Mouse (Mus musculus) 416B (cell line): ENCODE data around the gene Tnik.

Experiments
- DNase-seq: peaks from one replicate; pipeline ENCODE4 v3.0.0; 2011; ENCODE audit warnings: low read depth

The Tnik gene

GRCm38 (mm10) chr3:28544345-28544869 is 281.4 kb downstream of the Tnik start:
- no peak for DNase-seq

GRCm38 (mm10) chr3:28547965-28548730 is 285.1 kb downstream of the Tnik start:
- no peak for DNase-seq

- DNase-seq, result no peak
Observed at GRCm38 (mm10) chr3:28549391-28549790, 286.4 kb downstream of the Tnik start.

- no peak for DNase-seq
Observed at GRCm38 (mm10) chr3:28550497-28551093, 287.6 kb downstream of the Tnik start.

- no peak for DNase-seq
Observed at GRCm38 (mm10) chr3:28551756-28552155, 288.7 kb downstream of the Tnik start.

DNA sequence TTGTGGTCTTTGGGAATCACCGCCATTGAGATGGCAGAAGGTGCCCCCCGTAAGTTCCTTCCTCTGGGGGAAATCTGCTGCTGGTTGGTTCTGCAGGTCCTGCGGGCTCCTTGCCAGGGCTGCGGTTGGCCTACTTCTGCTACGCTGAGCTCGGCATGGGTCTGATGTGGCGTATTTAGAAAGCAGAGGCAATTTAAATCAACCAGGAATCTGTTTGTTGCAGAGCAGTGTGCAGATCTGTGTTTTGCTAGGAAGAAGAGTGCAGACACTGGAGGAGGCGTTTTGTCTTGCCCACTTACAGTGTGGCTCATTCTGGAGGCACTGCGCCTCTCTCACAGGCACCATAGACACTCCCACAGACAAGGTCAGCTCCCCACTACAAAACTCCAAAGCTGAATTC is 291.9 kb downstream of the Tnik start:
- peak; percentile 74 for DNase-seq

- no peak for DNase-seq
Observed at GRCm38 (mm10) chr3:28555795-28556570, 293.0 kb downstream of the Tnik start.

DNA sequence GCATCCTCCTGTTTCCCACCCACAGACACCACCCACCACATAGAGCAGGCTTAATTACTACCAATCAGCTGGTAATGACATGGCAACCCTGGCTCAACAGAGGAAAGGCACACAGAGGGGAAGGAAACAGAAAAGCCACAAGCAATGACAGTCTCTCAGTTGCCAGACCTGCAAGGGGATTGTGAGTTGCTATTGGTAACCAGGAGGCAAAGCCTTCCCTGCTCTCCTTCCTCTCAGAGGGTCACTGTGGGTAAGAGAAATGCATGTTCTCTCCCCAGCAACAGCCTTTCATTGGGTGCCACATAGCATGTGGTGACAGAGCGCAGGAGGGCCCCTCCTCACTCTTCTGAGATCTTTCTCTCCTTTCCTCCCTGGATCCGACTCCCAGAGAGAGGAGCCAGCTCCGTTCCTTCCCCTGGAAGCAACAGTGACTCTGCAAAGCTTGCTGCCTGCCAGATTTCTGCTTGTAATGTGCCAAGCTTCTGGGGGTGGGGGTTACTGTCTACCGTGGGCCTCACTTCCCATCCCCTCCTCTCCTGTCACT is 295.4 kb downstream of the Tnik start:
- DNase-seq, result peak; percentile 85

DNA sequence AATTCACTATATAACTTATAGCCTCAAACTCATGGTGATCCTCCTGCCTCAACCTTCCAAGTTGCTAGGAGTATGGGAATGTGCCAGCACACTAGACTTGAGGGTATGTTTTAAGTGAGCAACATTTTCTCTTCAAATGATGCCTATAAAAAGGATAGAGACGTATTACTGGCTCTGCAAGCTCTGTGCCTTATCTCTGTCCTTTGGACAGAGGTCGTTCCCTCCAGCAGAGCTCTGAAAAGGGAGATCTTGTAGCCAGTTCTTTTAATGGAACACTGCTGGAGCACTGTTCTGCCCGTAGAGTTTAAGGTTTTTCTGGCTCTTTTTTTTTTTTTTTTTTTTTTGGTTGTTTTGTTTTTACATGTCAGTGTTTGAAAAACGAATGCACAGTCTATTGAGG is 298.4 kb downstream of the Tnik start:
- no peak for DNase-seq

DNA sequence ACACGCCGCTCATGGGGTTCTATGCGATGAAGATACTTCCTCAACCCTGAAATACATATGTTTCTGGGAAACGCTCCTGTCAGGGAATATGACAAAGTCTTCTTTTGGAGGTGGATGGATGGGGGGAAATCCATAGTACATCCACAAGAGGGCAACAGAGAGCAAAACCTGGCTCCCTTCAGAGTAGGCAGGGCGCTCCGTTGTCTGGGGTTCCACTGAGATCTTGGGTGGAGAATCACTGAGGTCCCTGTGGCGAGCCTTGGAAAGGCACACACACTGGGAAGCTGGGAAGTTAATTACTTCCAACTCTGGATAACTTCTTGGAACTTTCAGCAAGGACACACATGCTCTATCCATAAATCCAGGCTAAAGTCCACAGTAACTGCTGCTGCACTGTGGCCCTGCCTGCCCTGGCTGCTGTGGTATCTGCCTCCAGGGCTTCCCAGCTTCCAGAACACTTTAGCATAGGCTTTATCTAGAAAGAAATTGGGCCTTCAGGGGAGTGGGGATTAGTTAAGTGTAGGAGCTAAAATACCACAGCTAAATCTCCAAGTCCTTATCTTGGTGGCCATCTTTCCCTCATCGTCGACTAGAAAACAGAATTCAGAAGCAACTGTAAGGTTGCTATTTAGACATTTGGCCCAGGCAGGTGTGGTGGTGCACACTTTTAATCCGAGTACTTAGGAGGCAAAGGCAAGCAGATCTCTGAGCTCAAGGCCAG is 299.8 kb downstream of the Tnik start:
- DNase-seq, result peak; percentile 20

DNA sequence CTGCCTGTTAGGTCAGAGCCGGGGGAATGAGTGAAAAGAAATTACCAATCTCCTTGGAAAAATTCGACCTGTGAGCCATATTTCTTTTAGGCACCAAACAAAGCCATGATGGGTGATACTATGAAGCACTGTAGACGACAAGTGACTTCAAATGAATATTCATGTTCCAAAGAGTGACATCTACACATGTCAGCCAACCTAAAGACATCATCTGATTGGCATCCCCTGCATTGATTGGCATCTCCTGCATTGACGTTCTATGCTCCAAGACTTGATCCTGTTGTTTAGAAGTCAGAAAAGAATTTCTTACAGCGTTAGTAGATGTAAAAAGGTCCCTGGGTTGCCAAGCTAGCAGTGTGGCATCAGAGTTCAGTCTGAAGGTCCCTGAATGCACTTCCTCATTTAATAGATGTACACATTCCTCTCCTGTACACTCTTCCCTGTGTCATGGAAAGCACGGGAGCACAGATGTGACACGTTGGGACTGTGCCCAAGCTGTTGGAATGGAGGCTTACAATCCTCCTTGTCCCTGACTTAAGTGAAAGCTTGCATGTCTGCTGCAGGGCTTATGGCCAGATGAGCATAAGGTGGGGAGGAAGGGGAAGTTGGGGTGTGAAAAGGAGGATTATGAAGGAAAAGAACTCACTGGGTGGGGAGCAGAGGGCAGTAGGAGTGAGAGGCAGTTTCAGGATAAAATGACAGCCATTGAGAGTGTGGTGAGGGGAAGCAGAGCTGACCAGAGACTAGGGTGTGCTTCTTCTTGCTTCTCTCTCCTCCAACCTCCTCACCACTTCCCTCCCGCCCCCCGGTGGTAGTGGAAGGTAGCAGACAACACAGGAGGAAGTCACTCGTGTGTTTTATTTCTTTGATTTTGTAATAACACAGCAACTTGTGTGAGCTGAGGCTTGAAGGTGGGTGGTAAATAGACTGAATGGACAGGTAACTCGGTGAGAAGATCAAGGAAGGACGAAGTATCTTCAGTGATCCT is 301.6 kb downstream of the Tnik start:
- peak; percentile 27 for DNase-seq

GRCm38 (mm10) chr3:28577301-28577700 is 314.3 kb downstream of the Tnik start:
- peak; percentile 11 for DNase-seq

GRCm38 (mm10) chr3:28578950-28579615 is 316.1 kb downstream of the Tnik start:
- no peak for DNase-seq

DNA sequence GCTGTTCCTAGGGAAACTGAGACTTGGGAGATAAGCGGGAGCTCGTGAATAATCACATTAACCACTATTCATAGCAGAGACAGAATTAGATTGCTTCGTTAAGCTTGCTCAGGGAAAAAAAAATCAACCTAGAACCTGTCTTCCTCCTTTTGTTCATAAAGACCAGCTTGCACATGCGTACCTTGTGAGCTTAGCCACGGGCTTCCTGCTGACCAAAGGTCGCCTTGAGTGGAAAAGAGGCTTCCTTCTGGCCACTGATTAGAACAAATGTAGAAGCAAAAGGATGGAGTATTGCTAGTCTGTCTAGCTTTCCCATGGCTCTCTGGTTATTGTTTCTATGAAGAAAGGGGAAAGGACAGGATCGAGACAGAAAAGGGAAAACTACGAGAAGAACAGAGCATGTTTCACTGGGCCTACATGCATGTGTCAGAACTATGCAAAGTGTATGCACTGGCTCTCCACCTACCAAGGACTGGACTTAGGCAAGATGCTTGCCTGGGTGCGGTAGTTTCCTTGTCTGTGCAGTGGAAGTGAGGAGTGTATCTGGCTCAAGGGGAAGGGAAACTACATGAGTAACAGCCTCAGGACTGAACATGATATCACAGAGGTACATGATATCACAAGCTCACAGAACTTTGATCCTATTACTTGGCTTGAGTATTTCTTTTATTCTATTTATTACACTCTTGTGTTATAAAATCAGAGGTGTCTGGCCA is 322.9 kb downstream of the Tnik start:
- no peak for DNase-seq

- no peak for DNase-seq
Observed at GRCm38 (mm10) chr3:28587808-28588207, 324.8 kb downstream of the Tnik start.

- no peak for DNase-seq
Observed at GRCm38 (mm10) chr3:28591345-28591744, 328.3 kb downstream of the Tnik start.

GRCm38 (mm10) chr3:28593922-28594321 is 330.9 kb downstream of the Tnik start:
- DNase-seq, result no peak

DNA sequence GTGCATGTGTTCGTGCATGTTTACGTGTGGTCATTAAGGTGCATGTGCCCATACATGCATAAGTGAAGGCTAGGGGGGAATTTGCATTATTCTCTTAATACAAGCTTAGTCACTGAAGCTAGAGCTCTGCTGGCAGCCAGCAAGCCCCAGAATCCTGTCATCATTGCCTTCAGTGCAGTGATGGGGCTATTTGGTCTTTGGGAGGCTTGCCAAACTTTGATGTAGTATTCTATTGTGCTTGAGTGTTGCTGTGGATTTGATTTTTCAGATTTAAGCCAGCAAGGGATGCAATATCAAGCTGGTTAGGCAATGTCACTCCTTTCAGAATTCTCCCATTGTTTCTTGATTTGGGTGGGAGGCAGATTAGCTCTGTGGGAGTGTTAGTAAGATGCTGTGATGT is 336.5 kb downstream of the Tnik start:
- DNase-seq, result no peak

DNA sequence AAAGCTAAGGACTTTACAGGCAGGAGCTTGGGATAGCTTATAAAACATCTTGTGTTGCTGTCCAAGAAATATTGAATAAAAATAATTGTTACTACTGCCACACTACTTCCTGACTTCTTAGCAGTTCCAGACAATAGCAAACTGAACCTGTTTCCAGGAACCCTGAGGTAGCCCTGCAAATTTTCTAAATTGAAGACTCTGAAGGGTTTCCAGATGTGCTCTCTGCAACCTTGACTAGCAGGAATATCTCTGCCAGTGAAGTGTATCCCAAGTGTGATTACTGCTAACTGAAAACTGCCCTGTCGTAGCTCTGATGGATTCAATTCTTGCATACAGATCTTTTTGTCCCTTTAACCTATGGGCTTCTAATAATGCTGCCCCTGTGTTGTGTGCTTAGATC is 343.7 kb downstream of the Tnik start:
- DNase-seq, result no peak
